Mouse (Mus musculus): ENCODE measurements around the gene Frem1. TPM values are rescaled to one million over a fixed set of nuclear protein-coding genes. Genes with fewer than 3 reads are reported as not detected.

The Frem1 gene
- polyA plus RNA-seq, 1 experiment: 0.19 TPM

- Histone ChIP-seq H3K4me1 (replicated peaks; ENCODE audit: control insufficient read depth, insufficient read depth, low read length) (no peaks in the 10 kb centered on the region), H3K27me3 (ENCODE audit: control insufficient read depth, insufficient read depth, low read length) (no peaks in the 10 kb centered on the region), H3K27ac (ENCODE audit: control insufficient read depth, insufficient read depth, low read length) (no peak overlapping the region), H3K4me3 (ENCODE audit: control insufficient read depth, insufficient read depth, low read length) (no peak overlapping the region), H3K36me3 (ENCODE audit: control insufficient read depth, insufficient read depth, low read length) (no peaks in the 10 kb centered on the region)
- WGBS: 93% methylated on average over 2 of the region's 2 CpGs
- no peak for DNase-seq
- TF ChIP-seq CTCF (IDR thresholded peaks at IDR 0.05; ENCODE audit: borderline replicate concordance, control insufficient read depth, extremely low read depth, insufficient read depth, low read length, poor library complexity): no peak
- TF ChIP-seq POLR2A (IDR thresholded peaks at IDR 0.05; ENCODE audit: control insufficient read depth, extremely low read depth, insufficient read depth, low read length, poor library complexity): no peak
Measured at GRCm38 (mm10) chr4:82891566-82891965, 160.6 kb downstream of the Frem1 start.

- WGBS: 92% methylated on average over 7 of the region's 7 CpGs
- TF ChIP-seq CTCF (IDR thresholded peaks at IDR 0.05; ENCODE audit: borderline replicate concordance, control insufficient read depth, extremely low read depth, insufficient read depth, low read length, poor library complexity) (no peak), POLR2A (IDR thresholded peaks at IDR 0.05; ENCODE audit: control insufficient read depth, extremely low read depth, insufficient read depth, low read length, poor library complexity) (no peak)
- no peaks in the 10 kb centered on the region for H3K4me1 ChIP-seq (replicated peaks; ENCODE audit: control insufficient read depth, insufficient read depth, low read length)
- no peaks in the 10 kb centered on the region for H3K36me3 ChIP-seq (ENCODE audit: control insufficient read depth, insufficient read depth, low read length)
- H3K4me3 ChIP-seq (ENCODE audit: control insufficient read depth, insufficient read depth, low read length): no peak overlapping the region
- no peak overlapping the region for H3K27ac ChIP-seq (ENCODE audit: control insufficient read depth, insufficient read depth, low read length)
- no peak for DNase-seq
- no peaks in the 10 kb centered on the region for H3K27me3 ChIP-seq (ENCODE audit: control insufficient read depth, insufficient read depth, low read length)
Measured at GRCm38 (mm10) chr4:82891049-82891448, 161.1 kb downstream of the Frem1 start.

GRCm38 (mm10) chr4:82890585-82890984 lies 161.6 kb downstream of the Frem1 start:
- TF ChIP-seq CTCF (IDR thresholded peaks at IDR 0.05; ENCODE audit: borderline replicate concordance, control insufficient read depth, extremely low read depth, insufficient read depth, low read length, poor library complexity): no peak
- no peak for TF ChIP-seq POLR2A (IDR thresholded peaks at IDR 0.05; ENCODE audit: control insufficient read depth, extremely low read depth, insufficient read depth, low read length, poor library complexity)
- no peak for DNase-seq
- Histone ChIP-seq H3K36me3 (ENCODE audit: control insufficient read depth, insufficient read depth, low read length) (no peaks in the 10 kb centered on the region), H3K27ac (ENCODE audit: control insufficient read depth, insufficient read depth, low read length) (no peak overlapping the region), H3K4me3 (ENCODE audit: control insufficient read depth, insufficient read depth, low read length) (no peak overlapping the region), H3K27me3 (ENCODE audit: control insufficient read depth, insufficient read depth, low read length) (no peaks in the 10 kb centered on the region), H3K4me1 (replicated peaks; ENCODE audit: control insufficient read depth, insufficient read depth, low read length) (no peaks in the 10 kb centered on the region)
- WGBS: 90% methylated on average over 4 of the region's 4 CpGs

- Histone ChIP-seq H3K27me3 (ENCODE audit: control insufficient read depth, insufficient read depth, low read length) (no peaks in the 10 kb centered on the region), H3K36me3 (ENCODE audit: control insufficient read depth, insufficient read depth, low read length) (no peaks in the 10 kb centered on the region), H3K4me3 (ENCODE audit: control insufficient read depth, insufficient read depth, low read length) (no peak overlapping the region), H3K27ac (ENCODE audit: control insufficient read depth, insufficient read depth, low read length) (no peak overlapping the region), H3K4me1 (replicated peaks; ENCODE audit: control insufficient read depth, insufficient read depth, low read length) (no peaks in the 10 kb centered on the region)
- 87% methylated on average over 2 of the region's 2 CpGs for WGBS
- no peak for DNase-seq
- TF ChIP-seq CTCF (IDR thresholded peaks at IDR 0.05; ENCODE audit: borderline replicate concordance, control insufficient read depth, extremely low read depth, insufficient read depth, low read length, poor library complexity) (no peak), POLR2A (IDR thresholded peaks at IDR 0.05; ENCODE audit: control insufficient read depth, extremely low read depth, insufficient read depth, low read length, poor library complexity) (no peak)
Measured at GRCm38 (mm10) chr4:82886148-82886547, 166.0 kb downstream of the Frem1 start.

- no peaks in the 10 kb centered on the region for H3K4me1 ChIP-seq (replicated peaks; ENCODE audit: control insufficient read depth, insufficient read depth, low read length)
- no peak overlapping the region for H3K27ac ChIP-seq (ENCODE audit: control insufficient read depth, insufficient read depth, low read length)
- no peak overlapping the region for H3K4me3 ChIP-seq (ENCODE audit: control insufficient read depth, insufficient read depth, low read length)
- no peaks in the 10 kb centered on the region for H3K36me3 ChIP-seq (ENCODE audit: control insufficient read depth, insufficient read depth, low read length)
- DNase-seq: no peak
- TF ChIP-seq POLR2A (IDR thresholded peaks at IDR 0.05; ENCODE audit: control insufficient read depth, extremely low read depth, insufficient read depth, low read length, poor library complexity): no peak
- no peak for TF ChIP-seq CTCF (IDR thresholded peaks at IDR 0.05; ENCODE audit: borderline replicate concordance, control insufficient read depth, extremely low read depth, insufficient read depth, low read length, poor library complexity)
- WGBS: 95% methylated on average over 1 of the region's 1 CpGs
- H3K27me3 ChIP-seq (ENCODE audit: control insufficient read depth, insufficient read depth, low read length): no peaks in the 10 kb centered on the region
Measured at GRCm38 (mm10) chr4:82885535-82885913, 166.6 kb downstream of the Frem1 start.

GRCm38 (mm10) chr4:82884636-82885534 lies 167.3 kb downstream of the Frem1 start, which contains the start of gene Cer1:
Cer1 (minus strand) TSS chr4:82885148.
- H3K27me3 ChIP-seq (ENCODE audit: control insufficient read depth, insufficient read depth, low read length): no peaks in the 10 kb centered on the region
- no peaks in the 10 kb centered on the region for H3K4me1 ChIP-seq (replicated peaks; ENCODE audit: control insufficient read depth, insufficient read depth, low read length)
- WGBS: 86% methylated on average over 18 of the region's 19 CpGs
- no peak within 1 kb of the TSS for H3K4me3 ChIP-seq (ENCODE audit: control insufficient read depth, insufficient read depth, low read length)
- TF ChIP-seq CTCF (IDR thresholded peaks at IDR 0.05; ENCODE audit: borderline replicate concordance, control insufficient read depth, extremely low read depth, insufficient read depth, low read length, poor library complexity): no peak
- no peak for TF ChIP-seq POLR2A (IDR thresholded peaks at IDR 0.05; ENCODE audit: control insufficient read depth, extremely low read depth, insufficient read depth, low read length, poor library complexity)
- DNase-seq: no peak
- H3K27ac ChIP-seq (ENCODE audit: control insufficient read depth, insufficient read depth, low read length): no peak within 1 kb of the TSS
- H3K36me3 ChIP-seq (ENCODE audit: control insufficient read depth, insufficient read depth, low read length): no peaks in the 10 kb centered on the region
